Mouse (Mus musculus): ENCODE measurements at regions not wholly inside any gene's neighbourhood (a gene's known extent, or its start where the extent isn't known, plus 50 kb on each side); places are given as distances from the start of the nearest gene placed in this dataset.

GRCm38 (mm10) chr4:55727178-55727577, 194.9 kb upstream of the Klf4 start:
- DNase-seq, result no peak

GRCm38 (mm10) chr4:55726081-55726480, 193.8 kb upstream of the Klf4 start:
- no peak for DNase-seq

- no peak for DNase-seq
These were observed 192.0 kb upstream of the Klf4 start for GRCm38 (mm10) chr4:55724286-55724685.

GRCm38 (mm10) chr4:55723124-55723523, 190.9 kb upstream of the Klf4 start:
- no peak for DNase-seq

GRCm38 (mm10) chr4:55722388-55722787, 190.1 kb upstream of the Klf4 start:
- DNase-seq, result peak in 1 of 2 experiments; percentile 35

- DNase-seq, result peak; percentile 43 to 60
These were observed 189.6 kb upstream of the Klf4 start for GRCm38 (mm10) chr4:55721834-55722233.

- peak; percentile 47 to 55 for DNase-seq
These were observed 186.2 kb upstream of the Klf4 start for GRCm38 (mm10) chr4:55718438-55718837.

GRCm38 (mm10) chr4:55716161-55716651, 183.9 kb upstream of the Klf4 start:
- peak; percentile 31 to 32 for DNase-seq

GRCm38 (mm10) chr4:55711500-55712341, 179.5 kb upstream of the Klf4 start:
- DNase-seq, result no peak

GRCm38 (mm10) chr4:55710476-55710875, 178.2 kb upstream of the Klf4 start:
- no peak for DNase-seq

- DNase-seq, result no peak
These were observed 176.5 kb upstream of the Klf4 start for GRCm38 (mm10) chr4:55708808-55709207.

GRCm38 (mm10) chr4:55707916-55708315, 175.7 kb upstream of the Klf4 start:
- DNase-seq, result no peak

GRCm38 (mm10) chr4:55704921-55705320, 172.7 kb upstream of the Klf4 start:
- no peak for DNase-seq

GRCm38 (mm10) chr4:55703346-55703916, 171.2 kb upstream of the Klf4 start:
- no peak for DNase-seq

- no peak for DNase-seq
These were observed 169.1 kb upstream of the Klf4 start for GRCm38 (mm10) chr4:55701334-55701733.

- no peak for DNase-seq
These were observed 167.7 kb upstream of the Klf4 start for GRCm38 (mm10) chr4:55699917-55700316.

- no peak for DNase-seq
These were observed 166.9 kb upstream of the Klf4 start for GRCm38 (mm10) chr4:55699161-55699560.

- no peak for DNase-seq
These were observed 164.8 kb upstream of the Klf4 start for GRCm38 (mm10) chr4:55697108-55697507.

GRCm38 (mm10) chr4:55696428-55696827, 164.2 kb upstream of the Klf4 start:
- DNase-seq, result no peak

GRCm38 (mm10) chr4:55695246-55695645, 163.0 kb upstream of the Klf4 start:
- DNase-seq, result no peak

- no peak for DNase-seq
These were observed 157.2 kb upstream of the Klf4 start for GRCm38 (mm10) chr4:55689479-55689878.

- no peak for DNase-seq
These were observed 154.5 kb upstream of the Klf4 start for GRCm38 (mm10) chr4:55686771-55687170.

- DNase-seq, result peak; percentile 67 to 78
These were observed 140.0 kb upstream of the Klf4 start for GRCm38 (mm10) chr4:55672288-55672687.

GRCm38 (mm10) chr4:55670258-55670657, 138.0 kb upstream of the Klf4 start:
- DNase-seq, result peak; percentile 48 to 69
